Mouse (Mus musculus) ES-E14 (cell line): ENCODE measurements around the gene Cep131.

Experiments used
- MAFK ChIP-seq: IDR thresholded peaks from 2 replicates; pipeline ENCODE4 v1.6.1; 2014; ENCODE audit warnings: mild to moderate bottlenecking, low read depth, low read length, inconsistent platforms; ENCODE audit not compliant: insufficient read depth
- ZC3H11A ChIP-seq: IDR thresholded peaks from 2 replicates; pipeline ENCODE4 v1.6.1; 2012; ENCODE audit warnings: low read depth, mild to moderate bottlenecking, inconsistent platforms, low read length, borderline replicate concordance
- ZNF384 ChIP-seq: IDR thresholded peaks from 2 replicates; pipeline ENCODE4 v1.6.1; 2012; ENCODE audit warnings: low read depth, low read length, inconsistent platforms

DNA sequence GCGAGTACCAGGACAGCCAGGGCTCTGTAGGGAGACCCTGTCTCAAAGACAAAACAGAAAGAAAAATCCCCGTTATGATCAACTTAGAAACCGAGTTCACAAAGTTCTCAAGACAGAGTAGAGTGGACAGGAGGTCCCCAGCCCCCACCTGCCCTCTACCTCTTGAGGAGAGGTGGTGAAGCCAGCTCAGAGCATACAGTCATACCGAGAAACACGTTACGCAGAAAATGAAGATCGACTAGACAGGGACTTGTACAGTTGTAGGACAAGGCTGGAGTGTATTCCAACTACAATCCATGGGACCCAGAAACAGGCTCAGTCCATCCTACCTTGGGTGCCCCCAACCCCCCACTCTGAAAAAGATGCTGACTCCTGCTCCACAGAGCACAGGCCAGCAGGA, 32.5 kb upstream of the Cep131 start:
- no peak for TF ChIP-seq ZC3H11A
- no peak for TF ChIP-seq MAFK
- TF ChIP-seq ZNF384: no peak
